Mouse (Mus musculus) gastrocnemius, postnatal 10 days (tissue): Measurements from ENCODE around the gene Ube2z. TPM values are rescaled to one million over a fixed set of nuclear protein-coding genes. Genes with fewer than 3 reads are reported as not detected.
A peak's percentile ranks its signal among the peaks of the same experiment; 100 is the strongest.

ENCODE experiments used
- DNase-seq: peaks from one replicate; pipeline ENCODE4 v3.0.0; 2021; ENCODE audit warnings: mixed read lengths
- total RNA-seq, 2 experiments: library from RNA; stranded (reverse); gene quantifications; 2 replicates each; pipeline ENCODE4 v1.2.3; 2021

Ube2z gene
- total RNA-seq, 2 experiments from 2014 or later: 24.2 to 29.8 TPM

- no peak for DNase-seq
Measured at GRCm38 (mm10) chr11:96064521-96065214, 520 bp downstream of the Ube2z start.

- no peak for DNase-seq
Measured at GRCm38 (mm10) chr11:96058309-96058708, 6.9 kb downstream of the Ube2z start.

- no peak for DNase-seq
Measured at GRCm38 (mm10) chr11:96050854-96051253, 14.3 kb downstream of the Ube2z start.

GRCm38 (mm10) chr11:96049939-96050338, 15.2 kb downstream of the Ube2z start:
- no peak for DNase-seq

GRCm38 (mm10) chr11:96047469-96048373, 17.5 kb downstream of the Ube2z start:
- no peak for DNase-seq

GRCm38 (mm10) chr11:96046793-96047192, 18.4 kb downstream of the Ube2z start:
- no peak for DNase-seq

- no peak for DNase-seq
Measured at GRCm38 (mm10) chr11:96046028-96046427, 19.2 kb downstream of the Ube2z start.

GRCm38 (mm10) chr11:96044803-96045567, 20.2 kb downstream of the Ube2z start:
- no peak for DNase-seq

- no peak for DNase-seq
Measured at GRCm38 (mm10) chr11:96038560-96038959, 26.6 kb downstream of the Ube2z start.

- DNase-seq: no peak
Measured at GRCm38 (mm10) chr11:96037499-96037898, 27.7 kb downstream of the Ube2z start.

GRCm38 (mm10) chr11:96035133-96035532, 30.1 kb downstream of the Ube2z start:
- DNase-seq: peak; percentile 28

- DNase-seq: peak; percentile 96
Measured at GRCm38 (mm10) chr11:96034596-96035052, 30.6 kb downstream of the Ube2z start, which contains the start of gene Snf8. Gene Snf8 (plus strand): TSS chr11:96034885.

- no peak for DNase-seq
Measured at GRCm38 (mm10) chr11:96034116-96034515, 31.1 kb downstream of the Ube2z start.

- DNase-seq: no peak
Measured at GRCm38 (mm10) chr11:96033264-96033663, 31.9 kb downstream of the Ube2z start.

- DNase-seq: no peak
Measured at GRCm38 (mm10) chr11:96031701-96032100, 33.5 kb downstream of the Ube2z start.

- no peak for DNase-seq
Measured at GRCm38 (mm10) chr11:96030571-96030970, 34.6 kb downstream of the Ube2z start.

GRCm38 (mm10) chr11:96028130-96028529, 37.1 kb downstream of the Ube2z start:
- DNase-seq: no peak

GRCm38 (mm10) chr11:96020622-96021021, 44.6 kb downstream of the Ube2z start:
- no peak for DNase-seq

GRCm38 (mm10) chr11:96017941-96018351, 47.2 kb downstream of the Ube2z start:
- no peak for DNase-seq

- no peak for DNase-seq
Measured at GRCm38 (mm10) chr11:96015421-96015820, 49.8 kb downstream of the Ube2z start.

GRCm38 (mm10) chr11:96011982-96012381, 53.2 kb downstream of the Ube2z start:
- DNase-seq: no peak

- no peak for DNase-seq
Measured at GRCm38 (mm10) chr11:96008827-96009226, 56.4 kb downstream of the Ube2z start.
